In genomic region chr11:50381311-50381710, GRCm38 (mm10) we compare ENCODE assay signal across 9 mouse cellular contexts. TPM values are rescaled to one million over a fixed set of nuclear protein-coding genes. Genes with fewer than 3 reads are reported as not detected.
DNase-seq lines count a peak whose midpoint lies in the region; ATAC-seq and TF ChIP-seq lines count a peak whose summit lies in the region.
"Had no signal": no experiment of that assay in that cellular context is flagged by ENCODE, and none has a peak within 500 bp of the region (broad histone marks: within the 10 kb centered on the region; RNA-seq: fewer than 3 reads in every experiment).

No protein-coding gene starts in this region.

- peaks cover 7% of the 10 kb centered on the region for H3K4me1 ChIP-seq in heart, adult 2 months (ENCODE audit: control insufficient read depth, insufficient read depth, low read length)
- H3K4me1 ChIP-seq in E14TG2a.4 (replicated peaks; ENCODE audit: low read depth, low read length): peaks cover 34% of the 10 kb centered on the region
- peaks cover 20% of the 10 kb centered on the region for H3K4me1 ChIP-seq in heart, postnatal 0 days (ENCODE audit: control insufficient read depth, insufficient read depth)
- H3K4me1 ChIP-seq in liver, embryonic 15.5 days (replicated peaks): peaks cover 27% of the 10 kb centered on the region

- intact Hi-C loops in heart, adult 2 months (cut with DNase I): no loop called here
- intact Hi-C loops in heart, postnatal 36 days (cut with DNase I): loop anchor here (10.0 kb wide), 1 partner anchor 1333 kb away; no protein-coding TSS in a partner anchor

- H3K9me3 ChIP-seq in E14TG2a.4 (ENCODE audit: low read length): no peaks in the 10 kb centered on the region
- H3K9me3 ChIP-seq in heart, postnatal 0 days (replicated peaks; ENCODE audit: control insufficient read depth, low read length): no peaks in the 10 kb centered on the region
- no peaks in the 10 kb centered on the region for H3K9me3 ChIP-seq in liver, embryonic 15.5 days (replicated peaks)

- TF ChIP-seq EP300 in heart, adult 2 months (IDR thresholded peaks at IDR 0.05; ENCODE audit: insufficient read depth, low read depth, low read length): no peak
- TF ChIP-seq EP300 in heart, postnatal 0 days (IDR thresholded peaks at IDR 0.05; ENCODE audit: low read depth): no peak

- no peak for ATAC-seq in heart, postnatal 0 days (ENCODE audit: insufficient read depth, low read depth)
- ATAC-seq in liver, embryonic 15.5 days (ENCODE audit: insufficient read depth): no peak

- TF ChIP-seq CTCF in heart, adult 2 months (IDR thresholded peaks at IDR 0.05): no peak
- TF ChIP-seq CTCF in E14TG2a.4 (conservative IDR thresholded peaks at IDR 0.05; ENCODE audit: low read length): no peak
- TF ChIP-seq CTCF in heart, postnatal 0 days (IDR thresholded peaks at IDR 0.05; ENCODE audit: low read depth): no peak

- DNase-seq in heart, adult 2 months: peak in 1 of 2 experiments; percentile 19
- no peak for DNase-seq in heart, postnatal 36 days
- DNase-seq in heart, postnatal 0 days (ENCODE audit: low spot score): no peak
- no peak for DNase-seq in spleen, postnatal 36 days (ENCODE audit: low spot score in 2 of 2)
- DNase-seq in urinary bladder, postnatal 25 days (ENCODE audit: low spot score): no peak
- no peak for DNase-seq in adrenal gland, adult 2 months
- DNase-seq: left cerebral cortex, postnatal 4 days had no signal

- 1% methylated on average over 4 of the region's 4 CpGs for WGBS in heart, adult 2 months
- WGBS in heart, postnatal 0 days: 6% methylated on average over 4 of the region's 4 CpGs
- WGBS in liver, embryonic 15.5 days (ENCODE audit: insufficient replicate concordance): 48% methylated on average over 4 of the region's 4 CpGs

- H3K79me2 ChIP-seq in heart, adult 2 months (replicated peaks; ENCODE audit: control insufficient read depth, insufficient read depth, low read length): 0 out of 2 replicates have a peak, but pooled peaks cover 3% of the 10 kb centered on the region

- no peak for TF ChIP-seq POLR2A in heart, adult 2 months (IDR thresholded peaks at IDR 0.05; ENCODE audit: insufficient read depth, low read depth, low read length)

- no peaks in the 10 kb centered on the region for H3K27me3 ChIP-seq in heart, adult 2 months (ENCODE audit: control insufficient read depth, insufficient read depth, low read length)
- peaks cover 3% of the 10 kb centered on the region for H3K27me3 ChIP-seq in E14TG2a.4 (ENCODE audit: insufficient read depth, low read length)
- H3K27me3 ChIP-seq in heart, postnatal 0 days (ENCODE audit: control insufficient read depth, insufficient read depth, low read length): no peaks in the 10 kb centered on the region
- no peaks in the 10 kb centered on the region for H3K27me3 ChIP-seq in liver, embryonic 15.5 days

- H3K4me3 ChIP-seq in heart, adult 2 months: peak overlapping the region; percentile 95
- H3K4me3 ChIP-seq in E14TG2a.4 (replicated peaks; ENCODE audit: low read length): peak overlapping the region; percentile 32
- peak overlapping the region; percentile 14 for H3K4me3 ChIP-seq in heart, postnatal 0 days (ENCODE audit: low read depth, low read length)
- no peak overlapping the region for H3K4me3 ChIP-seq in liver, embryonic 15.5 days (replicated peaks)

- peak overlapping the region; percentile 40 for H3K4me2 ChIP-seq in heart, postnatal 0 days (ENCODE audit: low read depth, low read length)
- peak overlapping the region; percentile 46 for H3K4me2 ChIP-seq in liver, embryonic 15.5 days

- H3K36me3 ChIP-seq in heart, adult 2 months (ENCODE audit: control insufficient read depth, insufficient read depth, low read length): peaks cover 50% of the 10 kb centered on the region
- peaks cover 70% of the 10 kb centered on the region for H3K36me3 ChIP-seq in E14TG2a.4 (ENCODE audit: insufficient read depth, low read length)
- peaks cover 45% of the 10 kb centered on the region for H3K36me3 ChIP-seq in heart, postnatal 0 days (replicated peaks; ENCODE audit: control insufficient read depth, insufficient read depth, low read length)
- H3K36me3 ChIP-seq in liver, embryonic 15.5 days (replicated peaks): peaks cover 46% of the 10 kb centered on the region

- no peak overlapping the region for H3K9ac ChIP-seq in heart, adult 2 months (ENCODE audit: low read depth, low read length)
- no peak overlapping the region for H3K9ac ChIP-seq in heart, postnatal 0 days (replicated peaks; ENCODE audit: low read depth, low read length)
- H3K9ac ChIP-seq in liver, embryonic 15.5 days: no peak overlapping the region

- H3K27ac ChIP-seq in heart, adult 2 months: no peak overlapping the region
- no peak overlapping the region for H3K27ac ChIP-seq in heart, postnatal 0 days (ENCODE audit: low read depth)
- no peak overlapping the region for H3K27ac ChIP-seq in liver, embryonic 15.5 days (replicated peaks)

RNA-seq across cellular contexts. Expression of gene Hnrnph1, which starts 4.5 kb away (rescaled TPM):
- total RNA-seq in heart, adult 2 months (2021): 100 to 1,000 TPM; 110 to 114 TPM
- 56.3 and 103 TPM in 2 replicates for polyA plus RNA-seq in heart, adult 2 months (2012; rRNA removed)
- total RNA-seq in heart, postnatal 36 days (2021): 100 to 1,000 TPM in 1 of 2 experiments, 10 to 100 TPM in 1; 97.8 to 106 TPM
- total RNA-seq in heart, postnatal 0 days (2014; rRNA removed; ENCODE audit: low replicate concordance): 75.1 and 76.4 TPM in 2 replicates
- polyA plus RNA-seq in heart, postnatal 0 days (2015; fragmentation: Nextera tagmentation; extraction: Ambion mirVana): 106 and 117 TPM in 2 replicates
- polyA plus RNA-seq in liver, embryonic 15.5 days (2015; fragmentation: Nextera tagmentation; extraction: Ambion mirVana): 98.1 and 102 TPM in 2 replicates
- total RNA-seq in adrenal gland, adult 2 months (2021): 100 to 1,000 TPM; 225 to 240 TPM
- polyA plus RNA-seq in adrenal gland, adult 2 months (2012; rRNA removed): 13.4 and 13.7 TPM in 2 replicates

RNA-seq across cellular contexts. Expression of gene Cby3, which starts 27.0 kb away (rescaled TPM):
- total RNA-seq in heart, adult 2 months (2021): not detected
- polyA plus RNA-seq in heart, adult 2 months (2012; rRNA removed): 0.29 TPM in 1 of 2 replicates, not detected in the other
- not detected for total RNA-seq in heart, postnatal 36 days (2021)
- total RNA-seq in heart, postnatal 0 days (2014; rRNA removed; ENCODE audit: low replicate concordance): not detected in 2 replicates
- 0.18 TPM in 1 of 2 replicates, not detected in the other for polyA plus RNA-seq in heart, postnatal 0 days (2015; fragmentation: Nextera tagmentation; extraction: Ambion mirVana)
- not detected in 2 replicates for polyA plus RNA-seq in liver, embryonic 15.5 days (2015; fragmentation: Nextera tagmentation; extraction: Ambion mirVana)
- total RNA-seq in adrenal gland, adult 2 months (2021): not detected
- polyA plus RNA-seq in adrenal gland, adult 2 months (2012; rRNA removed): 0.57 TPM in 1 of 2 replicates, not detected in the other
- total RNA-seq: left cerebral cortex, postnatal 4 days had no signal

RNA-seq across cellular contexts. Expression of gene Rufy1, which starts 49.6 kb away (rescaled TPM):
- 10 to 100 TPM; 27.6 to 30.4 TPM for total RNA-seq in heart, adult 2 months (2021)
- 26.0 and 41.4 TPM in 2 replicates for polyA plus RNA-seq in heart, adult 2 months (2012; rRNA removed)
- total RNA-seq in heart, postnatal 36 days (2021): 10 to 100 TPM; 29.8 to 29.9 TPM
- total RNA-seq in heart, postnatal 0 days (2014; rRNA removed; ENCODE audit: low replicate concordance): 22.8 and 24.9 TPM in 2 replicates
- polyA plus RNA-seq in heart, postnatal 0 days (2015; fragmentation: Nextera tagmentation; extraction: Ambion mirVana): 29.2 and 29.8 TPM in 2 replicates
- polyA plus RNA-seq in liver, embryonic 15.5 days (2015; fragmentation: Nextera tagmentation; extraction: Ambion mirVana): 7.3 and 7.5 TPM in 2 replicates
- 10 to 100 TPM; 33.8 to 45.8 TPM for total RNA-seq in adrenal gland, adult 2 months (2021)
- 23.5 and 24.6 TPM in 2 replicates for polyA plus RNA-seq in adrenal gland, adult 2 months (2012; rRNA removed)

RNA-seq across cellular contexts. Expression of gene Canx, which starts 55.8 kb away (rescaled TPM):
- 100 to 1,000 TPM; 324 to 369 TPM for total RNA-seq in heart, adult 2 months (2021)
- 64.8 and 153 TPM in 2 replicates for polyA plus RNA-seq in heart, adult 2 months (2012; rRNA removed)
- total RNA-seq in heart, postnatal 36 days (2021): 100 to 1,000 TPM; 301 to 316 TPM
- total RNA-seq in heart, postnatal 0 days (2014; rRNA removed; ENCODE audit: low replicate concordance): 120 and 167 TPM in 2 replicates
- polyA plus RNA-seq in heart, postnatal 0 days (2015; fragmentation: Nextera tagmentation; extraction: Ambion mirVana): 159 and 168 TPM in 2 replicates
- 172 and 176 TPM in 2 replicates for polyA plus RNA-seq in liver, embryonic 15.5 days (2015; fragmentation: Nextera tagmentation; extraction: Ambion mirVana)
- 100 to 1,000 TPM; 479 to 498 TPM for total RNA-seq in adrenal gland, adult 2 months (2021)
- 13.9 and 19.7 TPM in 2 replicates for polyA plus RNA-seq in adrenal gland, adult 2 months (2012; rRNA removed)
